Mouse (Mus musculus) neural tube, embryonic 10.5 days (tissue): ENCODE results near the gene Ccdc114.
A peak's percentile ranks its signal among the peaks of the same experiment; 100 is the strongest.
"Not testable (repeated sequence)": the region's sequence is repeated elsewhere in the genome, so short reads cannot be mapped to it uniquely, and the experiment has no call there.

Source experiments
- DNase-seq: peaks from one replicate; pipeline ENCODE4 v3.0.0-alpha.2; 2017; ENCODE audit warnings: low spot score; ENCODE audit errors: extremely low spot score

The Ccdc114 gene

GRCm38 (mm10) chr7:45923762-45924428 lies at the start of gene Ccdc114:
TSS of gene Ccdc114 (plus strand) at chr7:45924072.
- peak; percentile 62 for DNase-seq

- no peak for DNase-seq
Observed at GRCm38 (mm10) chr7:45876895-45877294, 47.0 kb upstream of the Ccdc114 start.

GRCm38 (mm10) chr7:45878278-45878677 lies 45.6 kb upstream of the Ccdc114 start, which contains the start of gene Grin2d:
TSS of gene Grin2d (minus strand) at chr7:45878378.
- DNase-seq: not testable (repeated sequence)

GRCm38 (mm10) chr7:45880531-45880930 lies 43.3 kb upstream of the Ccdc114 start:
- DNase-seq: no peak

GRCm38 (mm10) chr7:45881011-45881410 lies 42.9 kb upstream of the Ccdc114 start:
- DNase-seq: no peak

GRCm38 (mm10) chr7:45887246-45887645 lies 36.6 kb upstream of the Ccdc114 start:
- DNase-seq: no peak

GRCm38 (mm10) chr7:45892651-45893050 lies 31.2 kb upstream of the Ccdc114 start:
- no peak for DNase-seq

GRCm38 (mm10) chr7:45895931-45896516 lies 27.8 kb upstream of the Ccdc114 start:
- no peak for DNase-seq

GRCm38 (mm10) chr7:45896517-45897257 lies 27.2 kb upstream of the Ccdc114 start, which contains the start of the genes Syngr4 and Tmem143:
TSS of gene Syngr4 (minus strand) at chr7:45896714.
TSS of gene Tmem143 (plus strand) at chr7:45896941.
- peak; percentile 94 for DNase-seq

- DNase-seq: no peak
Observed at GRCm38 (mm10) chr7:45897258-45897757, 26.6 kb upstream of the Ccdc114 start.

- DNase-seq: not testable (repeated sequence)
Observed at GRCm38 (mm10) chr7:45898125-45898524, 25.7 kb upstream of the Ccdc114 start.

- DNase-seq: peak; percentile 36
Observed at GRCm38 (mm10) chr7:45901562-45901961, 22.3 kb upstream of the Ccdc114 start.

GRCm38 (mm10) chr7:45902481-45903002 lies 21.3 kb upstream of the Ccdc114 start:
- DNase-seq: peak; percentile 15

GRCm38 (mm10) chr7:45906622-45907021 lies 17.2 kb upstream of the Ccdc114 start:
- DNase-seq: no peak

- DNase-seq: no peak
Observed at GRCm38 (mm10) chr7:45908384-45908783, 15.5 kb upstream of the Ccdc114 start.

- no peak for DNase-seq
Observed at GRCm38 (mm10) chr7:45909145-45909544, 14.7 kb upstream of the Ccdc114 start.

- no peak for DNase-seq
Observed at GRCm38 (mm10) chr7:45914067-45914466, 9.8 kb upstream of the Ccdc114 start.

GRCm38 (mm10) chr7:45915011-45915410 lies 8.9 kb upstream of the Ccdc114 start:
- DNase-seq: no peak

GRCm38 (mm10) chr7:45916056-45917003 lies 7.5 kb upstream of the Ccdc114 start:
- no peak for DNase-seq

- peak; percentile 74 for DNase-seq
Observed at GRCm38 (mm10) chr7:45917004-45917704, 6.7 kb upstream of the Ccdc114 start.
